Mouse (Mus musculus) liver, embryonic 14.5 days (tissue): ENCODE results near the gene Gprc5a. TPM values are rescaled to one million over a fixed set of nuclear protein-coding genes. Genes with fewer than 3 reads are reported as not detected.

Experiments
- ATAC-seq: fragments of 200-750 bp; cut with Nextera tagmentation; 2 replicates; pipeline ENCODE4 v1.8.0; 2017; ENCODE audit warnings: moderate number of reproducible peaks, mild to moderate bottlenecking, moderate library complexity; ENCODE audit not compliant: insufficient read depth
- DNase-seq, 3 experiments: peaks; one replicate each; pipeline ENCODE4 v3.0.0-alpha.2; 2012 to 2013; ENCODE audit warnings: low read depth in 3 of 3, low spot score in 3 of 3
- H3K27ac ChIP-seq: fragments of 300-500 bp; sonication (generic); 2 replicates; pipeline ENCODE4 v1.5.1; 2014; ENCODE audit warnings: moderate library complexity, mild to moderate bottlenecking, control low read depth, inconsistent platforms
- H3K27me3 ChIP-seq: fragments of 300-500 bp; sonication (generic); 2 replicates; pipeline ENCODE4 v1.6.1; 2014; ENCODE audit warnings: mild to moderate bottlenecking, low read length, moderate library complexity; ENCODE audit not compliant: control insufficient read depth, insufficient read depth
- H3K36me3 ChIP-seq: fragments of 300-500 bp; sonication (generic); replicated peaks from 2 replicates; pipeline ENCODE4 v1.6.1; 2014; ENCODE audit warnings: low read depth; ENCODE audit not compliant: control insufficient read depth, insufficient read depth
- H3K4me1 ChIP-seq, 2 experiments: fragments of 200-500 bp in 1 of 2; fragments of 300-500 bp in 1 of 2; sonication (generic) in 1 of 2; replicated peaks; 2 replicates each; pipeline ENCODE4 v1.6.1; 2012 to 2014; ENCODE audit warnings: antibody characterized with exemption in 1 of 2, inconsistent platforms in 1 of 2, low read length in 1 of 2; ENCODE audit not compliant: control insufficient read depth in 2 of 2, insufficient read depth in 2 of 2
- H3K4me2 ChIP-seq: fragments of 300-500 bp; sonication (generic); 2 replicates; pipeline ENCODE4 v1.6.1; 2014; ENCODE audit warnings: low read depth, mild to moderate bottlenecking, control low read depth, moderate library complexity
- H3K4me3 ChIP-seq, 2 experiments: fragments of 200-500 bp in 1 of 2; fragments of 300-500 bp in 1 of 2; sonication (generic) in 1 of 2; 2 replicates each; pipeline ENCODE4 v1.5.1; 2012 to 2014; ENCODE audit warnings: low read depth in 2 of 2, low read length in 2 of 2, mild to moderate bottlenecking in 2 of 2, control low read depth in 1 of 2, inconsistent platforms in 1 of 2, moderate library complexity in 1 of 2; ENCODE audit not compliant: insufficient read depth in 1 of 2
- H3K9ac ChIP-seq: fragments of 300-500 bp; sonication (generic); replicated peaks from 2 replicates; pipeline ENCODE4 v1.6.1; 2014; ENCODE audit warnings: mild to moderate bottlenecking, control low read depth, moderate library complexity
- H3K9me3 ChIP-seq: fragments of 300-500 bp; sonication (generic); 2 replicates; pipeline ENCODE4 v1.6.1; 2016; ENCODE audit warnings: low read length, mixed read lengths; ENCODE audit not compliant: control insufficient read depth
- CTCF ChIP-seq: IDR thresholded peaks from 2 replicates; pipeline ENCODE4 v1.5.1; 2016; ENCODE audit warnings: antibody characterized with exemption, low read depth, control low read depth
- EP300 ChIP-seq: IDR thresholded peaks from 2 replicates; pipeline ENCODE4 v1.6.1; 2016; ENCODE audit warnings: antibody characterized with exemption, low read depth
- WGBS: fragments of 180-500 bp; shearing (Covaris S2); extraction: QIAGEN DNeasy Blood & Tissue Kit; methylation state at CpG from one replicate; pipeline ENCODE4 v1.1.7; 2014; ENCODE audit not compliant: insufficient replicate concordance; 5-methylcytosine and 5-hydroxymethylcytosine counted together
- polyA plus RNA-seq, 2 experiments: library from polyadenylated mRNA; depleted of rRNA in 1 of 2; stranded (reverse) in 1 of 2; unstranded in 1 of 2; fragments of >200 nt; fragmentation: Nextera tagmentation in 1 of 2; extraction: Ambion mirVana in 1 of 2; gene quantifications; 2 replicates each; pipeline versions ENCODE4 v1.2.1 to v1.2.3; 2012 to 2014

The Gprc5a gene
- polyA plus RNA-seq, 2 experiments: 0.15 to 0.25 TPM

GRCm38 (mm10) chr6:135133086-135133485 lies 67.6 kb downstream of the Gprc5a start:
- TF ChIP-seq CTCF (no peak), EP300 (no peak)
- no peaks in the 10 kb centered on the region; the same call in 1 of the 2 replicates for H3K27me3 ChIP-seq
- no peak overlapping the region for H3K4me2 ChIP-seq
- H3K36me3 ChIP-seq: peaks cover 28% of the 10 kb centered on the region
- H3K4me1 ChIP-seq: no peaks in the 10 kb centered on the region; a peak in 1 of 4 replicates
- H3K4me3 ChIP-seq: no peak overlapping the region
- 89% methylated on average over 7 of the region's 7 CpGs for WGBS
- no peak for ATAC-seq
- H3K9me3 ChIP-seq: no peaks in the 10 kb centered on the region
- DNase-seq: no peak
- H3K27ac ChIP-seq: no peak overlapping the region
- H3K9ac ChIP-seq: no peak overlapping the region

DNA sequence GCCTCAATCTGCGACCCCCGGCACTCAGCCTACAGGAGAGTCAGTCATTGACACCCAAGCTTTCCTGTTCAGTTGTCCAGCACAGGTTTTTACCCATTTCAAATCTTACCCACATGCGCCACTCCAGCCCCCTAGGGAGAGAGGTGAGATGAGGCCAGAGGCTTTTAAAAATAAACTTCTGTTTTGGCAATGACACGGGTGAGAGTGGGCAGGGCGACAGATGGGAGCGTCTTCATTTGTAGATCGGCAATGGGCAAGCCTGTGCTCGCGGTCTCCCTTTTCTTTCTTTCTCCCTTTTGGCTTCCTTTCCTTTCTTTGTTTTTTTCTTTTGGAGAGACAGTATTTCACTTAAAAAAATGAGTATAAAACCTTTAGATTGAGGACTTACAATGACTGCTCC lies 68.0 kb downstream of the Gprc5a start:
- 89% methylated on average over 9 of the region's 9 CpGs for WGBS
- no peak overlapping the region for H3K27ac ChIP-seq
- TF ChIP-seq CTCF: no peak
- TF ChIP-seq EP300: no peak
- H3K9ac ChIP-seq: no peak overlapping the region
- H3K36me3 ChIP-seq: peaks cover 31% of the 10 kb centered on the region
- ATAC-seq (no peak), DNase-seq (no peak)
- no peaks in the 10 kb centered on the region; the same call in 1 of the 2 replicates for H3K27me3 ChIP-seq
- no peak overlapping the region for H3K4me2 ChIP-seq
- H3K9me3 ChIP-seq: no peaks in the 10 kb centered on the region
- H3K4me3 ChIP-seq: no peak overlapping the region
- no peaks in the 10 kb centered on the region; a peak in 1 of 4 replicates for H3K4me1 ChIP-seq

Other genes with a start within 250 kb of the Gprc5a start
- gene Crebl2, start 235.5 kb upstream of the Gprc5a start, polyA plus RNA-seq (2012; rRNA removed): 2.3 and 2.9 TPM in 2 replicates
- 1.1 and 1.6 TPM in 2 replicates for gene Crebl2, start 235.5 kb upstream of the Gprc5a start, polyA plus RNA-seq (2014; fragmentation: Nextera tagmentation; extraction: Ambion mirVana)
- 4.4 and 4.7 TPM in 2 replicates for gene Gpr19, start 167.1 kb upstream of the Gprc5a start, polyA plus RNA-seq (2012; rRNA removed)
- 4.4 and 4.9 TPM in 2 replicates for gene Gpr19, start 167.1 kb upstream of the Gprc5a start, polyA plus RNA-seq (2014; fragmentation: Nextera tagmentation; extraction: Ambion mirVana)
- 8.4 and 12.2 TPM in 2 replicates for gene Cdkn1b, start 145.2 kb upstream of the Gprc5a start, polyA plus RNA-seq (2012; rRNA removed)
- gene Cdkn1b, start 145.2 kb upstream of the Gprc5a start, polyA plus RNA-seq (2014; fragmentation: Nextera tagmentation; extraction: Ambion mirVana): 11.7 and 12.6 TPM in 2 replicates
- 0.78 and 0.95 TPM in 2 replicates for gene Apold1, start 83.9 kb upstream of the Gprc5a start, polyA plus RNA-seq (2012; rRNA removed)
- 1.6 and 2.2 TPM in 2 replicates for gene Apold1, start 83.9 kb upstream of the Gprc5a start, polyA plus RNA-seq (2014; fragmentation: Nextera tagmentation; extraction: Ambion mirVana)
- gene Ddx47, start 54.0 kb upstream of the Gprc5a start, polyA plus RNA-seq (2012; rRNA removed): 29.7 and 45.5 TPM in 2 replicates
- gene Ddx47, start 54.0 kb upstream of the Gprc5a start, polyA plus RNA-seq (2014; fragmentation: Nextera tagmentation; extraction: Ambion mirVana): 50.7 and 53.7 TPM in 2 replicates
- 0.28 and 0.41 TPM in 2 replicates for gene Gprc5d, start 52.6 kb downstream of the Gprc5a start, polyA plus RNA-seq (2012; rRNA removed)
- gene Gprc5d, start 52.6 kb downstream of the Gprc5a start, polyA plus RNA-seq (2014; fragmentation: Nextera tagmentation; extraction: Ambion mirVana): not detected in 2 replicates
- 18.7 and 19.1 TPM in 2 replicates for gene Fam234b, start 132.3 kb downstream of the Gprc5a start, polyA plus RNA-seq (2012; rRNA removed)
- gene Fam234b, start 132.3 kb downstream of the Gprc5a start, polyA plus RNA-seq (2014; fragmentation: Nextera tagmentation; extraction: Ambion mirVana): 27.8 and 34.9 TPM in 2 replicates
- gene Hebp1, start 132.4 kb downstream of the Gprc5a start, polyA plus RNA-seq (2012; rRNA removed): 127 and 198 TPM in 2 replicates
- gene Hebp1, start 132.4 kb downstream of the Gprc5a start, polyA plus RNA-seq (2014; fragmentation: Nextera tagmentation; extraction: Ambion mirVana): 60.1 and 70.2 TPM in 2 replicates
- 0.08 and 0.13 TPM in 2 replicates for gene Gsg1, start 188.7 kb downstream of the Gprc5a start, polyA plus RNA-seq (2012; rRNA removed)
- gene Gsg1, start 188.7 kb downstream of the Gprc5a start, polyA plus RNA-seq (2014; fragmentation: Nextera tagmentation; extraction: Ambion mirVana): not detected in 2 replicates
- not detected in 2 replicates for gene Pbp2, start 244.8 kb downstream of the Gprc5a start, polyA plus RNA-seq (2012; rRNA removed)
- gene Pbp2, start 244.8 kb downstream of the Gprc5a start, polyA plus RNA-seq (2014; fragmentation: Nextera tagmentation; extraction: Ambion mirVana): not detected in 2 replicates